Mouse (Mus musculus): ENCODE results near the gene Pigt. TPM values are rescaled to one million over a fixed set of nuclear protein-coding genes. Genes with fewer than 3 reads are reported as not detected.

The Pigt gene
- total and polyA plus RNA-seq, 3 experiments = 31.3 to 51.3 (median 31.5) TPM

DNA sequence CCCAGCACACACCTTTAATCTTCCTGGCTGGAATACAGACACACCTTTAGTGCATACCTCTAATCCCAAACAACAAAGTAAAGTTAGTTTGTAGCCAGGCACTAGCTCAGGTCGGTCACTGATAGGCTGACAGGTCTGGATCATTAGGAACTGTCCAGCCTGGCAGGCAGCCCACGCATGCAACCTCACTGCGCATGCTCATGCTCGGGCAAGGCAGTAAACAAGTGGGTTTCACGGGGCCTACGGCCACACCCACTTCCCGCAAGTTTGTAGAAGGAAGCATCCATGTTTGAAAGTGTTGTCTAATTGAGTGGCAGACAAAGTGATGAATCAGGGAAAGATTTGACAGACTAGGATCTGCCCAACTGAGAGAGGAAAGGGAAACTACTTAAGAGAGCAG, 45.3 kb downstream of the Pigt start:
- intact Hi-C loops (cut with DNase I) = no loop called here
- H3K4me1 ChIP-seq (ENCODE audit: control insufficient read depth, insufficient read depth, low read length) = peaks cover 6% of the 10 kb centered on the region; the same call in 1 of the 2 replicates
- DNase-seq = no peak
- no peak for TF ChIP-seq POLR2A (IDR thresholded peaks at IDR 0.05; ENCODE audit: insufficient read depth, low read depth, low read length)
- TF ChIP-seq CTCF (IDR thresholded peaks at IDR 0.05) = no peak
- TF ChIP-seq EP300 (IDR thresholded peaks at IDR 0.05; ENCODE audit: insufficient read depth, low read depth, low read length) = no peak
- H3K36me3 ChIP-seq (ENCODE audit: control insufficient read depth, insufficient read depth, low read length) = no peaks in the 10 kb centered on the region
- 77% methylated on average over 7 of the region's 7 CpGs for WGBS
- no peak overlapping the region for H3K27ac ChIP-seq
- peaks cover 1% of the 10 kb centered on the region; the same call in 1 of the 2 replicates for H3K27me3 ChIP-seq (ENCODE audit: control insufficient read depth, insufficient read depth, low read length)
- no peak overlapping the region for H3K4me3 ChIP-seq
- H3K79me2 ChIP-seq (replicated peaks; ENCODE audit: control insufficient read depth, insufficient read depth, low read length) = no peaks in the 10 kb centered on the region
- no peak overlapping the region for H3K9ac ChIP-seq (ENCODE audit: low read depth, low read length)

DNA sequence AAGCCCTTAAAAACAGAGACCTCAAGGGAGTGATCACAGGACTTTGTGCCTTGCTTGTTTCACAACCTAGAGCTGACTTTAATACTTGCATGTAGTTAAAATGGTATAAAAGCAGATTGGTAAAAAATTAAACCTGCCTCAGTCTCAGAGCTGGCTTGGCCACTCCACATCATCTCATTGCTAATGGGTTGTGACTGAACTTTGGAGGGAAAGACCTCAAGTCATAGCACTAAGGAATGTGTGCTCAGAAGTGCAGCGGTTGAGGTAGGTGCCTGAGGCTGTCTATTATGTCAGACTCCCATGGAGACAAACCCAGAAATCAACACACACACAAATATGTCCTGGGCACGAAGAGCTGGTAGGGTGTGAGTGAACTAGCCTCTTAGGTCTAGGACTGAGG, 46.4 kb downstream of the Pigt start:
- Histone ChIP-seq H3K4me3 (no peak overlapping the region), H3K9ac (ENCODE audit: low read depth, low read length) (no peak overlapping the region), H3K79me2 (replicated peaks; ENCODE audit: control insufficient read depth, insufficient read depth, low read length) (no peaks in the 10 kb centered on the region), H3K36me3 (ENCODE audit: control insufficient read depth, insufficient read depth, low read length) (no peaks in the 10 kb centered on the region), H3K27ac (no peak overlapping the region), H3K27me3 (ENCODE audit: control insufficient read depth, insufficient read depth, low read length) (peaks cover 1% of the 10 kb centered on the region; the same call in 1 of the 2 replicates), H3K4me1 (ENCODE audit: control insufficient read depth, insufficient read depth, low read length) (peaks cover 6% of the 10 kb centered on the region; the same call in 1 of the 2 replicates)
- intact Hi-C loops (cut with DNase I) = no loop called here
- no peak for DNase-seq
- no peak for TF ChIP-seq CTCF (IDR thresholded peaks at IDR 0.05)
- TF ChIP-seq EP300 (IDR thresholded peaks at IDR 0.05; ENCODE audit: insufficient read depth, low read depth, low read length) = no peak
- TF ChIP-seq POLR2A (IDR thresholded peaks at IDR 0.05; ENCODE audit: insufficient read depth, low read depth, low read length) = no peak
- WGBS = 92% methylated on average over 2 of the region's 2 CpGs

DNA sequence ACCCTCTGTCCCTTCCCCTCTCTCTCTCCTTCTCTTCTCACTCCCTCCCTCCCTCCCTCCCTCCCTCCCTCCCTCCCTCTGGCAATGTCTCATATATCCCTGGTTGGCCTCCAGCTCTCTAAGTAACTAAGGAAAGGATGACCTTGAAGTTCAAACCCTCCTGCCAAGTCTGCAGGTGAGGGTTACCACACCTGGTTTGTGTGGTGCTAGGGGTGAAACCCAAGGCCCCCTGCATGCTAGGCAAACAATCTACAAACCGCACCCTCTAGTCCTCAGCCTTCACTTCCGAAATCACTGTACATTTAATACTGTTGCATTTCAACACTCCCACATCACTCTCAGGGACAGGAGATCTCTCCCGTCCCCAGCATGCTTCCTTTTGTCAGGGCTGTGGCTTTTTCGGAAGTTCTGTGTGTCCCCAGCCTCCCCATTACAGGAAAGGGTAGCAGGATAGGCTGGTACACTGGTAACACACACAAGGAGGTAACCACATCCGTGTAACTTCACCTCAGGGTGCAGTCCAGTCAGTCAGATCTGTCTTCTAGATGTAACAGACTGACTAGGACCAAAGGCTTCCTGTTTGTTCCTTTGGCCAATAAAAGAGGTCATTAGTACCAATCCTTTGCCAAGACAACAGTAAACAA, 47.3 kb downstream of the Pigt start:
- no peak overlapping the region for H3K27ac ChIP-seq
- H3K79me2 ChIP-seq (replicated peaks; ENCODE audit: control insufficient read depth, insufficient read depth, low read length) = no peaks in the 10 kb centered on the region
- H3K27me3 ChIP-seq (ENCODE audit: control insufficient read depth, insufficient read depth, low read length) = peaks cover 1% of the 10 kb centered on the region; the same call in 1 of the 2 replicates

DNA sequence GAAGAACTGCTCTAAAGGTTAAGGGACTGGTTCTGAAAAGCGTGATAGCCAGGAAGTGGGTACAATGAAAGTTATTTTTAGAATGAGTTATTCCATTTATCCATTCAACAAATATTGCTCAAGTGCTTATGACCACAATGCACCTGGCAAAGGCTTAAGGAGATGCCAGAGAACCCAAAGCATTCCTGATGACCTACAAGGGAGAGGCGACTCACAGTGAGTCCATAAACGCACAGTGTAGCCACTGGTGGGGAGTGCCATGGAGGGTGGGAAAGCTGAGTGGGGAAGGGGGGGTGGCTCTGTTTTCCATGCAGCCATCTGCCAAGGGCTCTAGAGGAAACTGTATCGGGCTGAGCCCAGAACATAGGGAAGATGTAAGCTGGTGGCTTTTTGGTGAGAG, 52.0 kb downstream of the Pigt start:
- H3K36me3 ChIP-seq (ENCODE audit: control insufficient read depth, insufficient read depth, low read length) = no peaks in the 10 kb centered on the region
- H3K4me1 ChIP-seq (ENCODE audit: control insufficient read depth, insufficient read depth, low read length) = no peaks in the 10 kb centered on the region
- 31% methylated on average over 4 of the region's 4 CpGs for WGBS
- intact Hi-C loops (cut with DNase I) = no loop called here
- H3K4me3 ChIP-seq = no peak overlapping the region
- no peak for DNase-seq
- peaks cover 5% of the 10 kb centered on the region; the same call in 1 of the 2 replicates for H3K27me3 ChIP-seq (ENCODE audit: control insufficient read depth, insufficient read depth, low read length)
- no peaks in the 10 kb centered on the region for H3K79me2 ChIP-seq (replicated peaks; ENCODE audit: control insufficient read depth, insufficient read depth, low read length)
- no peak for TF ChIP-seq POLR2A (IDR thresholded peaks at IDR 0.05; ENCODE audit: insufficient read depth, low read depth, low read length)
- no peak for TF ChIP-seq EP300 (IDR thresholded peaks at IDR 0.05; ENCODE audit: insufficient read depth, low read depth, low read length)
- no peak for TF ChIP-seq CTCF (IDR thresholded peaks at IDR 0.05)
- no peak overlapping the region for H3K9ac ChIP-seq (ENCODE audit: low read depth, low read length)
- no peak overlapping the region for H3K27ac ChIP-seq

More for the DNA sequence above, 47.3 kb downstream of the Pigt start:
- Histone ChIP-seq H3K4me1 (ENCODE audit: control insufficient read depth, insufficient read depth, low read length) (peaks cover 6% of the 10 kb centered on the region; the same call in 1 of the 2 replicates), H3K9ac (ENCODE audit: low read depth, low read length) (no peak overlapping the region), H3K4me3 (no peak overlapping the region), H3K36me3 (ENCODE audit: control insufficient read depth, insufficient read depth, low read length) (no peaks in the 10 kb centered on the region)
- no peak for DNase-seq
- intact Hi-C loops (cut with DNase I) = no loop called here
- TF ChIP-seq CTCF (IDR thresholded peaks at IDR 0.05) = no peak
- no peak for TF ChIP-seq POLR2A (IDR thresholded peaks at IDR 0.05; ENCODE audit: insufficient read depth, low read depth, low read length)
- TF ChIP-seq EP300 (IDR thresholded peaks at IDR 0.05; ENCODE audit: insufficient read depth, low read depth, low read length) = no peak
- WGBS = 40% methylated on average over 5 of the region's 5 CpGs

DNA sequence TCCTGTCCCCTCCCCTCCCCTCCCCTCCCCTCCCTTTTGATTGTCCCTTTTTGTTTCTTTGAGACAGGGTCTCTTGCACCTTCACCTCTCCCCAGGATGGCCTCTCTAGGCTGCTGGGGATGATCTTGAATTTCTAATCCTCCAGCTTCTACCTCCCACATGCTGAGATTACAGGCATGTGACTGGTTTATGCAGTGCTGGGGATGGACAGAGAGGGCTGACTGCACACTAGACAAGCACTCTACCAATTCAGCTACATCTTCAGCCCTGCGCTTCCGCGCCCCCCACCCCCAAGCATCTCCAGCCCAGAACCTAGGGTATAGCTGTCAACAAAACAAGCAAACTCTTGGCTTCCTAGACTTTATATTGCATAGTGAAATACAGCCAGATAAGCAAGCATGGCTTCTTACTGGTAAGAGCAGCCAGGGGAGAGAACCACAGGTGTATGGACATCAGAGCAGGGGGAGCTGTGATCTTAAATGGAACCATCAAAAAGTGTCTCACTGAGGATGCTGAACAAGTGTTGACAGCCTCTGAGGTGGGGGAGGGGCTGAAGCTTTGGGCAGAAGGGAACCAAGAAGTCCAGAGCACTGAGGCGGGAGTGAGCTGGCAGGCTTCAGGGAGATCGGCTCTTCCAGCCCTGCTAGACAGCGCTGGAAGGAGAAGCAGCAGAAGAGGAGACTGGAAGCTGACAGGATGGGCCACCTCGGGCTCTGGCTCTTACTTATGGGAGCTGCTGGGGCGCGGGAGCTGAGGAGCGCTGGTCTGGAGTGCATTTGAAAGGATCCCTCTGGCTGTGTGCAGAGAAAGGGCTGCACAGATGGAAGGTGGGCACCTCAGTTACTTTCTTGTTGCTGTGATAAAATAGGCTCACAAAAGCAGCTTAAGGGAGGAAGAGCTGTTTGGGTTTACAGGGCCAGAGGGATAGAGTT, 52.9 kb downstream of the Pigt start:
- Histone ChIP-seq H3K79me2 (replicated peaks; ENCODE audit: control insufficient read depth, insufficient read depth, low read length) (no peaks in the 10 kb centered on the region), H3K27ac (no peak overlapping the region), H3K36me3 (ENCODE audit: control insufficient read depth, insufficient read depth, low read length) (no peaks in the 10 kb centered on the region), H3K4me3 (no peak overlapping the region), H3K27me3 (ENCODE audit: control insufficient read depth, insufficient read depth, low read length) (peaks cover 5% of the 10 kb centered on the region; the same call in 1 of the 2 replicates), H3K4me1 (ENCODE audit: control insufficient read depth, insufficient read depth, low read length) (no peaks in the 10 kb centered on the region), H3K9ac (ENCODE audit: low read depth, low read length) (no peak overlapping the region)
- no peak for TF ChIP-seq EP300 (IDR thresholded peaks at IDR 0.05; ENCODE audit: insufficient read depth, low read depth, low read length)
- no peak for TF ChIP-seq POLR2A (IDR thresholded peaks at IDR 0.05; ENCODE audit: insufficient read depth, low read depth, low read length)
- TF ChIP-seq CTCF (IDR thresholded peaks at IDR 0.05) = no peak
- DNase-seq = no peak
- 27% methylated on average over 10 of the region's 10 CpGs for whole genome bisulfite sequencing
- intact Hi-C loops (cut with DNase I) = no loop called here
